Mouse (Mus musculus): ENCODE measurements around the gene Txnrd2. TPM values are rescaled to one million over a fixed set of nuclear protein-coding genes. Genes with fewer than 3 reads are reported as not detected.

Gene Txnrd2
- total RNA-seq, 4 experiments from 2014 or later = 16.5 to 22.7 (median 19.1) TPM

DNA sequence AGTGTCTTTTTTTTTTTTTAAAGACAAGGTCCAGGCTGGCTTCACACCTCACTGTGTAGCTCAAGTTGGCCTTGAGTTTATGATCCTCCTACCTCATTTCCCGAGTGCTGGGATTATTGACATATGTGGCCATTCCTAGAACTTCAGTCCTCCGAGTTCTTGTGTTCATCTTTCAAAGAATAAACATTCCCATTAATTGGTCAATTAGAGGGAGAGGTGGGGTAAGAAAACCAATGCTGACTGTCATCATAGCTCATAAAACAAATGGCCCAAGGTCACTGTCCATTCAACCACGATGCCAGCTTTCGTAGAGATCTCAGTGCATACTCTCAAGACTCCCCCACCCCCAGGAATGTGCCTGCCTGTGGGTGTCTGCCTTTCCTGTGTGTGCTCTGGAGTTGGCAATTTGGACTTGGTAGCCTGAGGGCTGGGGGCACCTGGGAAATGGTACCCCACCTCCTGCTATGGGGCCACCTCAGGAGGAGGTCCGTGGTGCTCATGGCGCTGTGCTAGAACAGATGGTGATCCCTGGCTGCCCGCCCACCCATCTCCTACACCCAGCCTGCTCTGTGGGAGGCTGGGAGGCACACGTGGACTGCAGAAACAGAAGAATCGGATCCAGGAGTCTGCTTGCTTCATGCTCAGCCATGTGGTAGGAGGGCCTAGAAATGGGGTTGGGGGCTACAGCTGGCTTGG is 25.4 kb downstream of the Txnrd2 start:
- DNase-seq (ENCODE audit: low spot score in 2 of 2) = peak in 1 of 2 experiments; percentile 87

DNA sequence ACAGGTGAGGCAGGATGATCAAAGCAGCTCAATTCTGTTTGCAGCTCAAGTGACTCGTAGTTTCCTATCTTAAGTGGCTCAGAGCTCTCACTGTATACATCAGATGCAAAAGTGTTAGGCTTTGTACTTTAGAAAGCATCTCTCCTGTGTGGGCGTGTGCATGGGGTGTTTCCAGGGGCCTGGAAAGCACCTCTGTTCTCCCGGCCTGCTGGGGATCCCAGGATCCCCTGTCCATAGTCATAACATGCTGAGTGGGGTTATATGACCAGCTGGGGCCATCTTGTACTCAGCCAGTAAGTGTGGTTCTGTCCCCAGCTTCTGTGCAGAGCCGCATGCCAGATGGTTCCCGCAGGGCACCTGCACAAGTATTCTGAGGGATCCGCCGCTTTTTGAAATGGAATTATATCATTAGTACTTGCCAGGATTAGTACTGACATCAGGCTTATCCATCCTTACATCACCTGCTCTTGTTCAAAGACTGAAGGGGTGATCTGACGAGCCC is 26.2 kb downstream of the Txnrd2 start:
- peak in 1 of 2 experiments; percentile 52 for DNase-seq (ENCODE audit: low spot score in 2 of 2)

- DNase-seq (ENCODE audit: low spot score in 2 of 2) = no peak
Measured at GRCm38 (mm10) chr16:18453846-18454245, 27.7 kb downstream of the Txnrd2 start.

GRCm38 (mm10) chr16:18455407-18455806 is 29.2 kb downstream of the Txnrd2 start:
- no peak for DNase-seq (ENCODE audit: low spot score in 2 of 2)

DNA sequence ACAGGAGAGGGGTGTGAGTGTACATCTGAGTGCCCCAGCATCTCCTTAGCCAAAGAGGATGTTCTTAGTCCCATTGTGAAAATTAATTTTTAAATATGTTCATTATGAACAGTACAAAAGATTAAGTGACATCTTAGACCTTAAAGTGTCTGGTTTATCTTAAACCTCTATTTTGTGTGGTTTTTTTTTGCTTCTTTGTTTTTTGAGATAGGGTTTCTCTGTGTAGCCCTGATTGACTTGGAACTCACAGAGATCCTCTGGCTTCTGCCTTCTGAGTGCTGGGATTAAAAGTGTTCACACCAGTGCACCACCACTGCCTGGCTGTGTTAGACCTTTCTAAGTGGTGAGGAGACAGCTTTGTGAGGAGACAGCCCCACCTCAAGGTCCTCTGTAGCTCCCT is 32.5 kb downstream of the Txnrd2 start:
- no peak for DNase-seq (ENCODE audit: low spot score in 2 of 2)

GRCm38 (mm10) chr16:18459335-18459954 is 33.3 kb downstream of the Txnrd2 start:
- DNase-seq (ENCODE audit: low spot score in 2 of 2) = no peak

DNA sequence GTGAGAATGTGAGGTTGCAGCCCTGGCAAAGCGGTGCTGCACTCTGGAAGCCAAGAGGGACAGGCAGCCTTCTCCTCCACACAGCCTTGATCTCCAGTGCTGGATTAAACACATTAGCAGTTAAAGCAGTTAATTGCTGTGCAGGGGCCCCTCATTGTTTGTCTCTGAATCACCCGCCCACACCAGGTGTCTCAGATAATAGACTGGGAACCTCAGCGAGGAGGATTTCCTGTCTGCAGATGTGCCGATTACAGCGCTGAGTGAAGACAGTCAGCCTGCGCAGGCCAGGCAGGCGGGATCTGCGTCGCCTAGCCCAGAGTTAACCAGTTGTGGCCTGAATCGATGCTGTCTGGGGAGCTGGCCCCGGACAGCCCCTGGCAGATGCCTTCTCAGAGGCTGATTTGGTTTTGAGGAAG is 33.8 kb downstream of the Txnrd2 start:
- no peak for DNase-seq (ENCODE audit: low spot score in 2 of 2)

DNA sequence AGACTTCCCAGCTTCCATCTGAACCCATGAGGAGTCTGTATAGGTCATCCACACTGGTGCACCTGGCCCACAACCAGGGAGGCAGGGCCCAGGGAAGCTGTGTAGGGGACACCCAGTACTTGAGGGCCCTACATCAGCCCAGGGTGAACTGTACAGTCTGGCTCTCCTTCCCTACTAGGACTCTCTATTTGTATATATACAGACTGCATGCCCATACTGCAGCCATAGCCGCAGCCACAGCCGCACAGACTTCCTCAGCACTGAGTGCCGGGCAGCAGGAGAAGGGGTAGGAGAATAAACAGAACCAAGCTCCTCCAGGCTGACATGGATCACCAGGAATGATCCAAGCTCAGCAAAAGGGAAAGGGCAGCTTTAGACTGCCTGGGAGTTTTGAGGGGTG is 34.6 kb downstream of the Txnrd2 start:
- no peak for DNase-seq (ENCODE audit: low spot score in 2 of 2)

DNA sequence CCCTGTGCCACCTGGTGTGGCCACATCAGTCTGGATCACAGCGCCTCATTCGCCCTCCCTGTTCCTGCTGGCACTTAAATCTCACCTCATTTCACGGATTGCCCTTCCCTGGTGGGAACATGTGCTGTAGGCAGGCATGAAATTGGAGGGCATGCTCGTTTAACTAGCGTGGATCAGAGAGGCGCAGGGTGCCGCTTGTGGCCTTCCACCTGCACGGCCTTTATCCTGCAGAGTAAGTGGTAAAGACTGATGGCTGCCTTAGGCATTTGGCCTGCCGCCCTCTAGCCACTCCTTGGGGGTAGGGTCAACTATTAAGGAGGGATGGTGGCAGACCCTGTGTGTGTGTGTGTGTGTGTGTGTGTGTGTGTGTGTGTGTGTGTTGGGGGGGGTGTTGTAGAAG is 35.8 kb downstream of the Txnrd2 start:
- DNase-seq (ENCODE audit: low spot score in 2 of 2) = no peak

GRCm38 (mm10) chr16:18462598-18462997 is 36.4 kb downstream of the Txnrd2 start:
- no peak for DNase-seq (ENCODE audit: low spot score in 2 of 2)

- DNase-seq (ENCODE audit: low spot score in 2 of 2) = peak in 1 of 2 experiments; percentile 47
Measured at GRCm38 (mm10) chr16:18464271-18464670, 38.1 kb downstream of the Txnrd2 start.

GRCm38 (mm10) chr16:18470829-18471228 is 44.6 kb downstream of the Txnrd2 start:
- no peak for DNase-seq (ENCODE audit: low spot score in 2 of 2)

GRCm38 (mm10) chr16:18471381-18471955 is 45.3 kb downstream of the Txnrd2 start:
- no peak for DNase-seq (ENCODE audit: low spot score in 2 of 2)

- no peak for DNase-seq (ENCODE audit: low spot score in 2 of 2)
Measured at GRCm38 (mm10) chr16:18471976-18472375, 45.8 kb downstream of the Txnrd2 start.

GRCm38 (mm10) chr16:18472416-18472815 is 46.2 kb downstream of the Txnrd2 start:
- DNase-seq (ENCODE audit: low spot score in 2 of 2) = no peak

DNA sequence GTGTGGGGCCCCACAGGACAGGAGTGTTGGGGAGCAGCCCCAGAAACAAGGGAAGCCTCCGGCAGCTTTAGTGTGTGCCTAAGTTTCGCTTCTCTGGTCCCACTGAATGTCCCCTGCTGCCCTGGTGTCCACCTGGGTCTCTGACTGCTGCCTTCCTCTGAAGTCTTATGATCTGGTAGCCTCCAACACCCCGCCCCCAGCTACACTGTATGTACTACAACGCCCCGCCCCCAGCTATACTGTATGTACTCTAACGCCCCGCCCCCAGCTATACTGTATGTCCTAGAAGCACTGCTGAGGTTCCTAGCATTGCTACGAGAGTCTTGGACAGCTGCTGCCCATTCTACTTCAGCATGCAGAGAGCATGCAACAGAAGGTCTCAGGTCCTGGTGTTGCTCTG is 46.8 kb downstream of the Txnrd2 start:
- no peak for DNase-seq (ENCODE audit: low spot score in 2 of 2)

GRCm38 (mm10) chr16:18474021-18474420 is 47.8 kb downstream of the Txnrd2 start:
- no peak for DNase-seq (ENCODE audit: low spot score in 2 of 2)

- DNase-seq (ENCODE audit: low spot score in 2 of 2) = no peak
Measured at GRCm38 (mm10) chr16:18477996-18478395, 51.8 kb downstream of the Txnrd2 start.

DNA sequence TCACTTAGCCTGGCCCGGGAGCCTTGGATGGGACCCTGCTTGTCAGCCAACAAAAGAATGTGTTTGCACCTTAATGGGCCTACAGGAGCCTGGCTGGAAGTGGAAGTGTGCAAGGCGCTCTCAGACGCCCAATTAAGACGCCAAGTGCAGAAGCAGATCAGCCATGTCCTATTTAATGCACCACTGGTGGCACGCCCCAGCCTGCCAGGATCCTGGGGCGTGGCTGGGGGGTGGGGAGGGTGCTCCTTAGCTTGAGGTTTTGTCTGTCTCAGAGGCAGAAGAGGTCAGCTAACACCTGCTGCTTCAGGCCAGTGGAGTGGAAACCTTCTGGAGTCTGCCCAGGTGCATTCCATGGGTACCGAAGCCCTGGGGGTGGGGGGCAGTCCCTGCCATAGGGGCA is 53.5 kb downstream of the Txnrd2 start:
- DNase-seq (ENCODE audit: low spot score in 2 of 2) = no peak

DNA sequence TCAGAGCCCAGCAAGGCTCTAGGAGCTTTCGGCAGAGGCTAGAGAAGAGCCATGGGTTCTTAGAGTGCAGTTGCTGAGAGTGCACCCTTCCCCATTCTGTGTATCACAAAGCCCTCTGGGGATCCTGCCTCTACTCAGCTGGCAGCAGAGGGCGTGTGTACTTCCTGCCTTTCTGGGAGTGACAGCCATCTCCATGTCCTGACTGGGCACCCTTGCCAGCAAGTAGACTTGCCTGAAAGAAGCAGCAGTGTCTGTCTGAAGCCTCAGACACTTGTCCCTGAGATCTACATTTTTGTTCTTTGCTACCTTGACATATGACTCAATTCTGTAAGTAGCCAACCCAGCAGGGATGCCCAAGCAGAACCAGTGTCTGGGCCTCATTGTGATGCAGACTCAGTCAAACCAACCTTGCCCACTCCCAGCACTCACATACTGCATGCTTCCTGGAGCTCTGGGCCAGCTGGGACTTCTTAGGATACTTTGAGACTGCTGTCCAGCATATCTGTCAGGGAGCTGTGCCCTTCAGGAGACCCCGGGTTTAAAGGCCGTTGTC is 54.8 kb downstream of the Txnrd2 start:
- DNase-seq (ENCODE audit: low spot score in 2 of 2) = no peak

GRCm38 (mm10) chr16:18482431-18482830 is 56.2 kb downstream of the Txnrd2 start:
- no peak for DNase-seq (ENCODE audit: low spot score in 2 of 2)

DNA sequence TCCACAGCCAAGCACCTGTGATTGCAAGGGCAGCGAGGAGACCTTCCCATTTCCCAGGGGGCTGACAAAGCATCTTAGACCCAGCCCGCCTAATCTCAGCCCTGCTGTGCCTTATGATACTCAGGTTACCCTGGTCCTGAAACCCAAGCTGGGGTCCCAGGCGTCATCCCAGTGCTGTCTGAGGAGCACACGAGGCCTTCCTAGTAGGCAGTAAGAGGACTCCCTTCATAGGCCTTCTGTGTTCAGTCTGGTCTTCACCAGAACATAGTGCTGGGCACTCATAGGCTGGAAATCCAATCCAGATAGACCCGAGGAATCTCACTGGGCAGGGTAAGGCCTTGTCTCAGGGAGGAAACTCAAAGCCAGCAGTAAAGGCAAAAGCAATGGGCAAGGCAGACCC is 57.7 kb downstream of the Txnrd2 start:
- no peak for DNase-seq (ENCODE audit: low spot score in 2 of 2)

Measured in left cerebral cortex, adult 8-10 months (tissue).